Mouse (Mus musculus): ENCODE data around the gene Barx1. TPM values are rescaled to one million over a fixed set of nuclear protein-coding genes. Genes with fewer than 3 reads are reported as not detected.
A peak's percentile ranks its signal among the peaks of the same experiment; 100 is the strongest.

Gene Barx1
- polyA plus RNA-seq, 1 experiment from 2014 or later, result 0.29 TPM

DNA sequence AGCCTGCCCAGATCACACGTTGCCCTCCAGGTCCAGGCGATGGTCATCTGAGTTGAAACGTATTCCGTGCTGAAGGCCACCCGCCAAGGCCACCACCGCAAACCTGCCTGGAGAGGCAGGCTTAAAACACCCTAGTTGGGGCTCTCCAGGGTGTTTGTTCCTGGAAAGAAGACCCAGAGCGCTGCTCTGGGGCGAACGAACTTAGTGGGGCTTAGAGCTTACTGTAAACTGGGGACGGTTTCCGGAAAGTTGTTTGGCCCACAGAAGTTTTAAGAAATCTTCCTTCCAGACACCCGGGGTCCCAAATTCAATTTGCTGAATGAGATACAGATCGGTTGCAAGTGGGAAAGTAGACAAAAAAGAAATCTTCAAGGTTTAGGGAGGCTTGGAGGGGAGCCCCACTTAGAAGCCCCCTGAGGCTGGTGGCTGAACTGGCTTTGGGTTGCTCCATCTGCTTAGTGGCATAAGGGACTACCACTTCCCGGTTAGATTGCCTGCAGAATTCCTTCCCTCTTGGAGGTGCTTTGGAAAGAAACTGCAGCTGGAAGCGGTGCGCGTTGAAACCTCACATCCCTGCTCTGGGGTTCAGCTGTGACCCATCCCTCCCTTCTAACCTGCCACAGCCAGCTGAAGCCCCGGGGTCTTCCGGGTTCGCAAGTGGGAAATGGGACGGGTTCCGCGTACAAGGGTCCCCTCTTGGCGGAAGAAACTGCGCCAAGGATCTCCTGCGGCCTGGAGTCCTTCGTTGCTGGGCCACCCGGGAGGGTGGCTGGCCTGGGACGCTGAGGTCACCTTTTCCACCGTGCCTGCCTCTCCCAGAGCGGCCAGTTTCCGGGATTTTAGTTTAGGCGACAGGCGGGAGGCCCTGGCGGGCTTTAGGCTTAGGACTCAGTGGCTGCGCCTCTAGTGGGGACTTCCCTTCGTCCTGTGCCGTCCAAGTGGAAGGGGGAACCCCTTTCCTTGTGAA, 3.3 kb upstream of the Barx1 start:
- WGBS, result 2% methylated on average over 38 of the region's 38 CpGs
- Histone ChIP-seq H3K27me3 (replicated peaks; ENCODE audit: control insufficient read depth, insufficient read depth, low read length) (peaks cover 95% of the 10 kb centered on the region), H3K4me2 (replicated peaks; ENCODE audit: low read depth) (peak overlapping the region; percentile 53), H3K4me1 (replicated peaks; ENCODE audit: control insufficient read depth, insufficient read depth, low read length) (no peaks in the 10 kb centered on the region), H3K9me3 (ENCODE audit: control insufficient read depth) (no peaks in the 10 kb centered on the region), H3K4me3 (ENCODE audit: low read depth, low read length) (peak overlapping the region; percentile 23), H3K9ac (ENCODE audit: low read depth, low read length) (no peak overlapping the region), H3K36me3 (ENCODE audit: control insufficient read depth, insufficient read depth) (no peaks in the 10 kb centered on the region), H3K27ac (ENCODE audit: low read depth, low read length) (no peak overlapping the region)
- ATAC-seq, result no peak
- TF ChIP-seq CTCF (IDR thresholded peaks at IDR 0.05; ENCODE audit: low read depth), result 0 out of 2 replicates have a peak, but pooled peaks have one; percentile 14

DNA sequence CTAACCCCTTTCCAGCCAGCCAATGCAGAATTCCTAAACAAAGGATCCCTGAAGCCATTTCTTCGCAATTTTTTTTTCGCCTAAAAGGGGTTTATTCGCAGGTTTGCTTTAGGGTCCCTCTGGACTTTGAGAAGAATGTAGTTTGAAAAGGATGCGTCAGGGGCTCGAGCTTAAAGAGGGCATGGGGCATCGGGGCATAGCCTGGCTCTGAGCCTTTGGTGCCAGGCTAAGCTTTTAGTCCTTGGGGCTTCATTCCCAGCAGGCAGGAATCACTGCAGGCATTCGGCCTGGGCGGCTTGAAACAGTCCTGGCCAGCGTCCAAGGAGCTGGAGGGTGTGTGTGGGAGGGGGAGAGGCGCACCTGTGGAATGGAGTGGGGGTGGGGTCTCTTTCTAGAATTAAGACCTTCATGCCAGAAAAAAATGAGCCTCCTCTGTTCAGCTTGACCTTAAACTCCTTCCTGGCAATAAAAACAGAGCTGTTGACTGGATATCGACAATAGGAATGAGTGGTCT, 2.5 kb upstream of the Barx1 start:
- TF ChIP-seq CTCF (IDR thresholded peaks at IDR 0.05; ENCODE audit: low read depth), result no peak
- ATAC-seq, result no peak
- peaks cover 98% of the 10 kb centered on the region for H3K27me3 ChIP-seq (replicated peaks; ENCODE audit: control insufficient read depth, insufficient read depth, low read length)
- no peak overlapping the region for H3K4me2 ChIP-seq (replicated peaks; ENCODE audit: low read depth)
- peak overlapping the region; percentile 13; the same call in 1 of the 2 replicates for H3K4me3 ChIP-seq (ENCODE audit: low read depth, low read length)
- WGBS, result 2% methylated on average over 11 of the region's 11 CpGs
- no peaks in the 10 kb centered on the region for H3K9me3 ChIP-seq (ENCODE audit: control insufficient read depth)
- H3K27ac ChIP-seq (ENCODE audit: low read depth, low read length), result no peak overlapping the region
- H3K9ac ChIP-seq (ENCODE audit: low read depth, low read length), result no peak overlapping the region
- H3K4me1 ChIP-seq (replicated peaks; ENCODE audit: control insufficient read depth, insufficient read depth, low read length), result no peaks in the 10 kb centered on the region
- H3K36me3 ChIP-seq (ENCODE audit: control insufficient read depth, insufficient read depth), result no peaks in the 10 kb centered on the region

DNA sequence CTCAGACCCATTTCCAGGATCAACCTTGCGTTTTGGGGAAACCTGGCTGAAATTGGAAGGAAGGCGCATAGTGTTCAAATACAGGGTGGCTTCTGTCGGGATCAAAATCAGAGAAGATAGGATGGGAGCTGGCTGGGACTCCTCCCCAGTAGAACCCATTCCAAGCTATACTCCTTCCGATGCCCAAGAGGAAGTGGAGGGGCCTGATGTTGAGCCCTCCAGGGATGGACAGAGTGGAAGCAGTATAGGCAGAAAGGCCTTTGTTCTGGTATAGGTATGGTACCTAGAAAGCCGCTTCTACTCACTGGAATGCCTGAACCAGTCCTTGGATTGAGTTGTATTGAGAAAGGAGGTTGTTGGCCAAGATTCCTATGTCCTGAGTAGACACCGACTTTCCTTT, 2.1 kb upstream of the Barx1 start:
- H3K36me3 ChIP-seq (ENCODE audit: control insufficient read depth, insufficient read depth), result no peaks in the 10 kb centered on the region
- no peak for TF ChIP-seq CTCF (IDR thresholded peaks at IDR 0.05; ENCODE audit: low read depth)
- no peak overlapping the region for H3K27ac ChIP-seq (ENCODE audit: low read depth, low read length)
- WGBS, result 16% methylated on average over 6 of the region's 6 CpGs
- no peaks in the 10 kb centered on the region for H3K9me3 ChIP-seq (ENCODE audit: control insufficient read depth)
- no peak overlapping the region for H3K4me3 ChIP-seq (ENCODE audit: low read depth, low read length)
- H3K4me1 ChIP-seq (replicated peaks; ENCODE audit: control insufficient read depth, insufficient read depth, low read length), result no peaks in the 10 kb centered on the region
- ATAC-seq, result no peak
- H3K27me3 ChIP-seq (replicated peaks; ENCODE audit: control insufficient read depth, insufficient read depth, low read length), result peaks cover 99% of the 10 kb centered on the region
- H3K4me2 ChIP-seq (replicated peaks; ENCODE audit: low read depth), result no peak overlapping the region
- H3K9ac ChIP-seq (ENCODE audit: low read depth, low read length), result no peak overlapping the region

DNA sequence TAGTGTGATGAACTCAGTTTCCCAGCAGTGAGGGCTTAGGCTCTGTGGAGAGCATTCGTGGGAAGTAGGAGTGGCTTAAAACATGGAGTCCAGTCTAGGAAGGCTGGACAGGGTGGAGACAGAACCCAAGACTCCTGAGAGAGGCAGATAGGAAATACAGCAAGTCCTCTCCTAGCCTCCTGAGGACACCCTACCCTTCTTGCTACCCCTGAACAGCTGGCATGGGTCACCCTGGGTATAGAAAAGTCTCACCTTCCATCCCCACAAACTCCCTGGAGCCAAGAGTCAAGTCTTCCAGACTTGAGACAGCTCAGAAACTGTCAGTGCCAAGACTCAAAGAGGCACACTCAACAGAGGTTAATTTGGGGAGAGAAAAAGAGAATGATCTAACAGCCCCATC, 1.2 kb upstream of the Barx1 start:
- no peak for TF ChIP-seq CTCF (IDR thresholded peaks at IDR 0.05; ENCODE audit: low read depth)
- Histone ChIP-seq H3K9ac (ENCODE audit: low read depth, low read length) (no peak overlapping the region), H3K27ac (ENCODE audit: low read depth, low read length) (no peak overlapping the region), H3K4me1 (replicated peaks; ENCODE audit: control insufficient read depth, insufficient read depth, low read length) (no peaks in the 10 kb centered on the region), H3K27me3 (replicated peaks; ENCODE audit: control insufficient read depth, insufficient read depth, low read length) (peaks cover 99% of the 10 kb centered on the region), H3K9me3 (ENCODE audit: control insufficient read depth) (no peaks in the 10 kb centered on the region), H3K4me2 (replicated peaks; ENCODE audit: low read depth) (no peak overlapping the region), H3K36me3 (ENCODE audit: control insufficient read depth, insufficient read depth) (no peaks in the 10 kb centered on the region), H3K4me3 (ENCODE audit: low read depth, low read length) (no peak overlapping the region)
- WGBS, result 9% methylated on average over 1 of the region's 1 CpGs
- ATAC-seq, result no peak

DNA sequence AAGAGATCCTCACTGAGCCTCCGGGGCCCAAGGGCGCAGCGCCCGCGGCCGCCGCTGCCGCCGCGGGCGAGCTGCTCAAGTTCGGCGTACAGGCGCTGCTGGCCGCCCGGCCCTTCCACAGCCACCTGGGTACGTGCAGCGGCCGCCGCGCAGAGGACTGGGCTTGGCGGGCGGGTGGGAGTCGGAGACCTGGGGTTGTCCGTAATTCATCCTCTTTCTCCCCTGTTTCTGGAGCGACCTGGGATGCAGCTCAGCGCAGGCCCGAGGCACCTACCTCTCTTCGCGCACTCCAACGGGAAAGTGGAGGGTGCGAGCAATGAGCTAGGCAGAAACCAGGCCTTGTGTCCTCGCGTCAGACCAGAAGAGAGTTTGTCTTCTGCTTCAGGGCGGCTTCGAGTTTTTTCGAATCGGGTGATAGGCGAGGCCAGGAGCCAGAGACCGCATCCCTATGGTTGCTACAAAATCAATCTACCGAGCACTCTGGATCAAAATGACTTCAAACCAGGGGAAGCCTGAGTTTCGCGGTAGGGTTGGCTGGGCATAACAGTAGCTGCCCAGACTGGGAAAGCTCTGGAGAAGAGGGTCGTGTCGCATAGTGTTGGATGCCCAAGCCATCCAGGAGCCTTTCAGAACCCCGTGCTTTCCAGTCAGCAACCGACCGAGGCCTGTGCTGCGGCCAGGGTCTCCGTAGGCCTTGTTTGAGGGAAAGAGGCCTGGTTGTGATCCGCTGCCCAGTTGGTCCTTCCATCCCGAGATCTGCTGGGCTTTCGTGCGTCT, 601 bp downstream of the Barx1 start:
- H3K9me3 ChIP-seq (ENCODE audit: control insufficient read depth), result no peaks in the 10 kb centered on the region
- 7% methylated on average over 53 of the region's 54 CpGs for WGBS
- H3K4me1 ChIP-seq (replicated peaks; ENCODE audit: control insufficient read depth, insufficient read depth, low read length), result no peaks in the 10 kb centered on the region
- H3K9ac ChIP-seq (ENCODE audit: low read depth, low read length), result peak overlapping the region; percentile 22; the same call in 1 of the 2 replicates
- H3K4me2 ChIP-seq (replicated peaks; ENCODE audit: low read depth), result peak overlapping the region; percentile 62
- no peak for ATAC-seq
- H3K27me3 ChIP-seq (replicated peaks; ENCODE audit: control insufficient read depth, insufficient read depth, low read length), result peaks cover 99% of the 10 kb centered on the region
- TF ChIP-seq CTCF (IDR thresholded peaks at IDR 0.05; ENCODE audit: low read depth), result no peak
- peak overlapping the region; percentile 34 for H3K4me3 ChIP-seq (ENCODE audit: low read depth, low read length)
- H3K27ac ChIP-seq (ENCODE audit: low read depth, low read length), result no peak overlapping the region
- H3K36me3 ChIP-seq (ENCODE audit: control insufficient read depth, insufficient read depth), result no peaks in the 10 kb centered on the region

DNA sequence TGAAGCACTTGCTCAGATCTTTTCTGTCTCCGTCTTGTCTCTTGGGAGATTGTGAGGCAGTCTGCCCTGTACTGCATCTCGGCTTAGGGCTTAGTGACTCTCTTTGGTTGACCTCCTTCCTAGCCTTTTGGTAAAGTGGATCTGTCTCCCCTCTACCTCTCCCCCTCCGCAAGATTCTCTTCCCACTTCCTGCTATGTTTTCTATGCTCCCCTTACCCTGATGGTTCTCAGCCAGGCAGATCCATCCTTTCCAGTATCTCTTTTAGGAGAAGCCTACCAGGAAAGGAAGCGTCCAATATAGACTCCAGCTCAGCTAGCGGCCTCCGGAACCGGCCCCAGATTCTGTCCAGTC, 1.2 kb downstream of the Barx1 start:
- H3K27me3 ChIP-seq (replicated peaks; ENCODE audit: control insufficient read depth, insufficient read depth, low read length), result peaks cover 99% of the 10 kb centered on the region
- H3K4me3 ChIP-seq (ENCODE audit: low read depth, low read length), result no peak overlapping the region
- H3K36me3 ChIP-seq (ENCODE audit: control insufficient read depth, insufficient read depth), result no peaks in the 10 kb centered on the region
- ATAC-seq, result no peak
- TF ChIP-seq CTCF (IDR thresholded peaks at IDR 0.05; ENCODE audit: low read depth), result no peak
- H3K4me1 ChIP-seq (replicated peaks; ENCODE audit: control insufficient read depth, insufficient read depth, low read length), result no peaks in the 10 kb centered on the region
- no peak overlapping the region for H3K4me2 ChIP-seq (replicated peaks; ENCODE audit: low read depth)
- no peak overlapping the region for H3K9ac ChIP-seq (ENCODE audit: low read depth, low read length)
- H3K27ac ChIP-seq (ENCODE audit: low read depth, low read length), result no peak overlapping the region
- H3K9me3 ChIP-seq (ENCODE audit: control insufficient read depth), result no peaks in the 10 kb centered on the region
- 27% methylated on average over 7 of the region's 7 CpGs for WGBS

Measured in intestine, postnatal 0 days (tissue).